Comparison of ENCODE assay signal across 7 mouse cellular contexts in the genomic region with DNA sequence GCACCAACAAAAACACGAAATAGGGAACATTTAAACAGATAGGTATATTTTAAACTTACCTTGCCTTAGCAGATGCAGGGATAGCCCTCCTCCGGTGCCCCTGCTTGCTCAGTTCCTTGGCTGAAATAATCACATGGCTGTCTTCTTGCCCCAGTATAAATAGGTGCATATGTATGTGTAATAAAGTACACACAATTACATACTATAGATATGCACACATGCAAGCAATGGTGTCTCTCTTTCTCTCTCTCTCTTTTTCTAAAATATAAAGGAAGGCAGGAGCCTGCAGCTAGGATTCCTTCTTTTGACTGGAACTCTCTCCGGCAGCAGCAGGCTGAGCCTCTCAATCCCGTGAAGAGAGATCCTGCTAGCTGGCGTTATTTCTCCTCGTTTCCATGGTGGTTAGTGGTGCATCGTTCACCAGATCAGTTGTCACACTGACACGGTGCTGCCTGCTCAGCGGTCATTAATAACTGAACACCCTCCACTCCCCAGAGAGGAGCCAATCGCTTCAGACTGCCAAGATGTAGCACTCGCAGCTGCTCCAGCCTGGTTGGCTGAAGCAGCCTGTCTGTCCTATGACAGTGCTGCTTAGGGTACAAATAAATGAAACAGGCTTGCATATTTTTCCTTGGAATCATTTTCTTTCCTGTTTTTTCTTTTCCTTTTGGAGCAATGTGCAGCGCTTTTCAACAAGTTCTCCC. TPM values are rescaled to one million over a fixed set of nuclear protein-coding genes. Genes with fewer than 3 reads are reported as not detected.
DNase-seq lines count a peak whose midpoint lies in the region; ATAC-seq lines count a peak whose summit lies in the region.

No protein-coding gene starts in this region.

- H3K36me3 ChIP-seq in intestine, embryonic 15.5 days = no peaks in the 10 kb centered on the region
- no peaks in the 10 kb centered on the region for H3K36me3 ChIP-seq in stomach, embryonic 14.5 days (ENCODE audit: control insufficient read depth, insufficient read depth, low read length)

- WGBS in intestine, embryonic 15.5 days = 21% methylated on average over 12 of the region's 12 CpGs
- 13% methylated on average over 12 of the region's 12 CpGs for WGBS in stomach, embryonic 14.5 days

- peak overlapping the region; percentile 59 for H3K4me2 ChIP-seq in intestine, embryonic 15.5 days (replicated peaks)
- H3K4me2 ChIP-seq in stomach, embryonic 14.5 days (replicated peaks; ENCODE audit: low read depth, low read length) = peak overlapping the region; percentile 42

- peak overlapping the region; percentile 26 for H3K4me3 ChIP-seq in intestine, embryonic 15.5 days (replicated peaks)
- peak overlapping the region; percentile 31 for H3K4me3 ChIP-seq in stomach, embryonic 14.5 days (ENCODE audit: low read depth, low read length)

- peak; percentile 40 for ATAC-seq in granulocyte monocyte progenitor cell, adult 5-6 weeks (replicated peaks; ENCODE audit: poor library complexity, severe bottlenecking)
- ATAC-seq in intestine, embryonic 15.5 days = peak; percentile 79
- ATAC-seq in stomach, embryonic 14.5 days (ENCODE audit: insufficient number of reproducible peaks, insufficient read depth, low FRiP score, low read depth) = peak; percentile 82; the same call in 1 of the 2 replicates

- no peaks in the 10 kb centered on the region for H3K27me3 ChIP-seq in intestine, embryonic 15.5 days (replicated peaks)
- no peaks in the 10 kb centered on the region for H3K27me3 ChIP-seq in stomach, embryonic 14.5 days (ENCODE audit: control insufficient read depth, insufficient read depth, low read length)

- H3K9ac ChIP-seq in intestine, embryonic 15.5 days = no peak overlapping the region
- H3K9ac ChIP-seq in stomach, embryonic 14.5 days (replicated peaks; ENCODE audit: low read depth, low read length) = no peak overlapping the region; the same call in 1 of the 2 replicates

- H3K27ac ChIP-seq in intestine, embryonic 15.5 days = no peak overlapping the region
- H3K27ac ChIP-seq in stomach, embryonic 14.5 days (ENCODE audit: low read length) = no peak overlapping the region

- no peaks in the 10 kb centered on the region for H3K4me1 ChIP-seq in intestine, embryonic 15.5 days (replicated peaks)
- H3K4me1 ChIP-seq in stomach, embryonic 14.5 days (ENCODE audit: control insufficient read depth, insufficient read depth, low read length) = 0 out of 2 replicates have a peak, but pooled peaks cover 3% of the 10 kb centered on the region

- intact Hi-C loops in left cerebral cortex, postnatal 25 days (cut with DNase I) = loop anchor here (2.0 to 10.0 kb wide), 4 partner anchors 197 to 643 kb away; no protein-coding TSS in a partner anchor

- peak; percentile 80 to 83 for DNase-seq in adrenal gland, postnatal 36 days
- DNase-seq in embryo, embryonic 10.5 days (ENCODE audit: low spot score) = peak; percentile 71
- peak; percentile 79 to 89 for DNase-seq in left cerebral cortex, postnatal 25 days (ENCODE audit: low spot score in 2 of 2)
- peak; percentile 69 for DNase-seq in mesoderm, embryonic 11.5 days (ENCODE audit: low read depth, low spot score)

- H3K9me3 ChIP-seq in intestine, embryonic 15.5 days = no peaks in the 10 kb centered on the region
- H3K9me3 ChIP-seq in stomach, embryonic 14.5 days (ENCODE audit: control insufficient read depth, low read depth, low read length) = no peaks in the 10 kb centered on the region

RNA-seq across cellular contexts. Expression of gene Lrrn3, which starts 0.6 kb away (rescaled TPM):
- total RNA-seq in adrenal gland, postnatal 36 days (2021) = 10 to 100 TPM; 38.5 to 41.3 TPM
- total RNA-seq in granulocyte monocyte progenitor cell, adult 5-6 weeks (2014; fragmentation: Nextera tagmentation) = not detected in 2 replicates
- total RNA-seq in granulocyte monocyte progenitor cell, adult 5-6 weeks (2017) = 0.05 TPM in 1 of 2 replicates, not detected in the other
- polyA plus RNA-seq in intestine, embryonic 15.5 days (2015; fragmentation: Nextera tagmentation; extraction: Ambion mirVana) = 7.6 and 9.6 TPM in 2 replicates
- total RNA-seq in left cerebral cortex, postnatal 25 days (2021) = 10 to 100 TPM; 50.0 to 54.9 TPM
- 21.6 and 22.1 TPM in 2 replicates for polyA plus RNA-seq in stomach, embryonic 14.5 days (2014; fragmentation: Nextera tagmentation; extraction: Ambion mirVana)

Comparison
In these comparisons a context has a peak if more than half of its experiments do, and no peak if none do; other contexts are left out.
1. RNA of gene Lrrn3, which starts 0.6 kb away (total RNA-seq): 50.0 to 54.9 TPM in left cerebral cortex, postnatal 25 days and 38.5 to 41.3 TPM in adrenal gland, postnatal 36 days; 0.05 TPM in granulocyte monocyte progenitor cell, adult 5-6 weeks; every median in the first group is over 10 times any median in the second.
2. Peak in every context shown above with its lines, with median percentiles within 50 percentile points of each other: DNase-seq and ATAC-seq.